Mouse (Mus musculus) neural tube, embryonic 13.5 days (tissue): Measurements from ENCODE around the gene Adpgk. TPM values are rescaled to one million over a fixed set of nuclear protein-coding genes. Genes with fewer than 3 reads are reported as not detected.
A peak's percentile ranks its signal among the peaks of the same experiment; 100 is the strongest.

ENCODE experiments used
- ATAC-seq: fragments of 200-750 bp; cut with Nextera tagmentation; 2 replicates; pipeline ENCODE4 v1.8.0; 2017; ENCODE audit warnings: low read depth, mild to moderate bottlenecking, moderate TSS enrichment, moderate library complexity
- H3K27ac ChIP-seq: fragments of 300-500 bp; sonication (generic); replicated peaks from 2 replicates; pipeline ENCODE4 v1.5.1; 2015; ENCODE audit warnings: moderate library complexity, mild to moderate bottlenecking, inconsistent platforms
- H3K27me3 ChIP-seq: fragments of 300-500 bp; sonication (generic); 2 replicates; pipeline ENCODE4 v1.6.1; 2015; ENCODE audit warnings: mild to moderate bottlenecking, inconsistent platforms
- H3K36me3 ChIP-seq: fragments of 300-500 bp; sonication (generic); 2 replicates; pipeline ENCODE4 v1.6.1; 2015; ENCODE audit warnings: mild to moderate bottlenecking, inconsistent platforms
- H3K4me1 ChIP-seq: fragments of 300-500 bp; sonication (generic); replicated peaks from 2 replicates; pipeline ENCODE4 v1.6.1; 2015; ENCODE audit warnings: inconsistent platforms
- H3K4me2 ChIP-seq: fragments of 300-500 bp; sonication (generic); 2 replicates; pipeline ENCODE4 v1.6.1; 2015; ENCODE audit warnings: inconsistent platforms, mild to moderate bottlenecking, moderate library complexity
- H3K4me3 ChIP-seq: fragments of 300-500 bp; sonication (generic); 2 replicates; pipeline ENCODE4 v1.5.1; 2015; ENCODE audit warnings: mild to moderate bottlenecking, inconsistent platforms
- H3K9ac ChIP-seq: fragments of 300-500 bp; sonication (generic); 2 replicates; pipeline ENCODE4 v1.6.1; 2015; ENCODE audit warnings: moderate library complexity, mild to moderate bottlenecking, inconsistent platforms
- H3K9me3 ChIP-seq: fragments of 300-500 bp; sonication (generic); 2 replicates; pipeline ENCODE4 v1.6.1; 2016; ENCODE audit warnings: inconsistent platforms
- WGBS: fragments of 180-500 bp; shearing (Covaris S2); methylation state at CpG from one replicate; pipeline ENCODE4 v1.1.7; 2015; 5-methylcytosine and 5-hydroxymethylcytosine counted together
- polyA plus RNA-seq: library from polyadenylated mRNA; unstranded; fragments of >200 nt; fragmentation: Nextera tagmentation; extraction: Ambion mirVana; gene quantifications from 2 replicates; pipeline ENCODE4 v1.2.1, GENCODE M21; 2015

Gene Adpgk
- polyA plus RNA-seq, 1 experiment from 2014 or later: 28.1 TPM

- ATAC-seq: no peak
- WGBS: 42% methylated on average over 3 of the region's 3 CpGs
- H3K9ac ChIP-seq: peak overlapping the region; percentile 81
- H3K4me1 ChIP-seq: peaks cover 36% of the 10 kb centered on the region
- H3K36me3 ChIP-seq: peaks cover 2% of the 10 kb centered on the region; the same call in 1 of the 2 replicates
- no peaks in the 10 kb centered on the region for H3K9me3 ChIP-seq
- peak overlapping the region; percentile 67 for H3K4me2 ChIP-seq
- H3K27ac ChIP-seq: no peak overlapping the region
- peak overlapping the region; percentile 61 for H3K4me3 ChIP-seq
- no peaks in the 10 kb centered on the region for H3K27me3 ChIP-seq
Observed at GRCm38 (mm10) chr9:59292493-59292875, 1.1 kb downstream of the Adpgk start.

GRCm38 (mm10) chr9:59296419-59296818 lies 5.1 kb downstream of the Adpgk start:
- H3K4me1 ChIP-seq: peaks cover 21% of the 10 kb centered on the region
- H3K4me3 ChIP-seq: no peak overlapping the region
- no peak overlapping the region for H3K4me2 ChIP-seq
- no peaks in the 10 kb centered on the region for H3K27me3 ChIP-seq
- WGBS: 93% methylated on average over 2 of the region's 2 CpGs
- no peak overlapping the region for H3K9ac ChIP-seq
- H3K36me3 ChIP-seq: peaks cover 34% of the 10 kb centered on the region
- no peaks in the 10 kb centered on the region for H3K9me3 ChIP-seq
- no peak for ATAC-seq
- no peak overlapping the region for H3K27ac ChIP-seq

- no peaks in the 10 kb centered on the region for H3K27me3 ChIP-seq
- no peak overlapping the region for H3K27ac ChIP-seq
- no peak overlapping the region for H3K4me3 ChIP-seq
- H3K4me1 ChIP-seq: no peaks in the 10 kb centered on the region
- no peak overlapping the region for H3K4me2 ChIP-seq
- ATAC-seq: no peak
- H3K9me3 ChIP-seq: no peaks in the 10 kb centered on the region
- peaks cover 67% of the 10 kb centered on the region for H3K36me3 ChIP-seq
- WGBS: 82% methylated on average over 2 of the region's 2 CpGs
- no peak overlapping the region for H3K9ac ChIP-seq
Observed at GRCm38 (mm10) chr9:59307890-59308289, 16.5 kb downstream of the Adpgk start.

GRCm38 (mm10) chr9:59310582-59311283 lies 19.4 kb downstream of the Adpgk start:
- H3K9me3 ChIP-seq: no peaks in the 10 kb centered on the region
- peaks cover 79% of the 10 kb centered on the region for H3K36me3 ChIP-seq
- 92% methylated on average over 8 of the region's 8 CpGs for WGBS
- no peak overlapping the region for H3K9ac ChIP-seq
- no peak overlapping the region for H3K27ac ChIP-seq
- no peak overlapping the region for H3K4me2 ChIP-seq
- no peak for ATAC-seq
- H3K4me1 ChIP-seq: no peaks in the 10 kb centered on the region
- H3K27me3 ChIP-seq: no peaks in the 10 kb centered on the region
- H3K4me3 ChIP-seq: no peak overlapping the region

- WGBS: 83% methylated on average over 3 of the region's 3 CpGs
- Histone ChIP-seq H3K4me2 (no peak overlapping the region), H3K27me3 (no peaks in the 10 kb centered on the region), H3K27ac (no peak overlapping the region), H3K9ac (no peak overlapping the region), H3K9me3 (no peaks in the 10 kb centered on the region), H3K36me3 (peaks cover 78% of the 10 kb centered on the region), H3K4me1 (no peaks in the 10 kb centered on the region), H3K4me3 (no peak overlapping the region)
- ATAC-seq: no peak
Observed at GRCm38 (mm10) chr9:59311284-59311670, 19.9 kb downstream of the Adpgk start.

- Histone ChIP-seq H3K27me3 (no peaks in the 10 kb centered on the region), H3K4me3 (no peak overlapping the region), H3K4me2 (no peak overlapping the region), H3K4me1 (no peaks in the 10 kb centered on the region), H3K9ac (no peak overlapping the region), H3K36me3 (peaks cover 58% of the 10 kb centered on the region), H3K27ac (no peak overlapping the region), H3K9me3 (no peaks in the 10 kb centered on the region)
- 94% methylated on average over 3 of the region's 3 CpGs for whole genome bisulfite sequencing
- ATAC-seq: no peak
Observed at GRCm38 (mm10) chr9:59316206-59316605, 24.8 kb downstream of the Adpgk start.

GRCm38 (mm10) chr9:59324351-59324750 lies 33.0 kb downstream of the Adpgk start:
- Histone ChIP-seq H3K36me3 (peaks cover 81% of the 10 kb centered on the region), H3K4me3 (no peak overlapping the region), H3K9me3 (no peaks in the 10 kb centered on the region), H3K27ac (no peak overlapping the region), H3K4me2 (no peak overlapping the region), H3K27me3 (no peaks in the 10 kb centered on the region), H3K4me1 (no peaks in the 10 kb centered on the region), H3K9ac (no peak overlapping the region)
- no peak for ATAC-seq

- no peak overlapping the region for H3K4me2 ChIP-seq
- H3K4me3 ChIP-seq: no peak overlapping the region
- no peaks in the 10 kb centered on the region for H3K27me3 ChIP-seq
- no peak overlapping the region for H3K9ac ChIP-seq
- peaks cover 94% of the 10 kb centered on the region for H3K36me3 ChIP-seq
- no peak overlapping the region for H3K27ac ChIP-seq
- 98% methylated on average over 5 of the region's 5 CpGs for WGBS
- ATAC-seq: no peak
- no peaks in the 10 kb centered on the region for H3K4me1 ChIP-seq
- H3K9me3 ChIP-seq: no peaks in the 10 kb centered on the region
Observed at GRCm38 (mm10) chr9:59330055-59330454, 38.7 kb downstream of the Adpgk start.

- ATAC-seq: no peak
- Histone ChIP-seq H3K36me3 (peaks cover 78% of the 10 kb centered on the region), H3K9ac (no peak overlapping the region), H3K27ac (no peak overlapping the region), H3K4me3 (no peak overlapping the region), H3K4me2 (no peak overlapping the region), H3K4me1 (no peaks in the 10 kb centered on the region), H3K9me3 (0 out of 2 replicates have a peak, but pooled peaks cover under 1% of the 10 kb centered on the region), H3K27me3 (no peaks in the 10 kb centered on the region)
- WGBS: 92% methylated on average over 3 of the region's 3 CpGs
Observed at GRCm38 (mm10) chr9:59336539-59336938, 45.2 kb downstream of the Adpgk start.

GRCm38 (mm10) chr9:59337889-59338288 lies 46.5 kb downstream of the Adpgk start:
- 95% methylated on average over 5 of the region's 5 CpGs for WGBS
- no peak for ATAC-seq

GRCm38 (mm10) chr9:59338411-59338810 lies 47.1 kb downstream of the Adpgk start:
- Histone ChIP-seq H3K27ac (no peak overlapping the region), H3K4me1 (no peaks in the 10 kb centered on the region), H3K9ac (no peak overlapping the region), H3K4me2 (no peak overlapping the region), H3K36me3 (peaks cover 78% of the 10 kb centered on the region), H3K4me3 (no peak overlapping the region), H3K9me3 (0 out of 2 replicates have a peak, but pooled peaks cover 4% of the 10 kb centered on the region), H3K27me3 (no peaks in the 10 kb centered on the region)
- 87% methylated on average over 5 of the region's 5 CpGs for WGBS
- ATAC-seq: no peak

More at GRCm38 (mm10) chr9:59337889-59338288, 46.5 kb downstream of the Adpgk start:
- H3K27ac ChIP-seq: no peak overlapping the region
- no peaks in the 10 kb centered on the region for H3K27me3 ChIP-seq
- H3K4me2 ChIP-seq: no peak overlapping the region
- 0 out of 2 replicates have a peak, but pooled peaks cover 4% of the 10 kb centered on the region for H3K9me3 ChIP-seq
- H3K36me3 ChIP-seq: peaks cover 78% of the 10 kb centered on the region
- H3K9ac ChIP-seq: no peak overlapping the region
- H3K4me1 ChIP-seq: no peaks in the 10 kb centered on the region
- no peak overlapping the region for H3K4me3 ChIP-seq

GRCm38 (mm10) chr9:59339107-59339506 lies 47.7 kb downstream of the Adpgk start:
- no peak overlapping the region for H3K4me2 ChIP-seq
- H3K9ac ChIP-seq: no peak overlapping the region
- H3K9me3 ChIP-seq: 0 out of 2 replicates have a peak, but pooled peaks cover 4% of the 10 kb centered on the region
- ATAC-seq: no peak
- no peak overlapping the region for H3K4me3 ChIP-seq
- WGBS: 92% methylated on average over 5 of the region's 5 CpGs
- no peaks in the 10 kb centered on the region for H3K27me3 ChIP-seq
- H3K4me1 ChIP-seq: no peaks in the 10 kb centered on the region
- H3K36me3 ChIP-seq: peaks cover 77% of the 10 kb centered on the region
- H3K27ac ChIP-seq: no peak overlapping the region

GRCm38 (mm10) chr9:59340002-59340401 lies 48.6 kb downstream of the Adpgk start:
- Histone ChIP-seq H3K27ac (no peak overlapping the region), H3K9me3 (0 out of 2 replicates have a peak, but pooled peaks cover 4% of the 10 kb centered on the region), H3K4me3 (no peak overlapping the region), H3K27me3 (no peaks in the 10 kb centered on the region), H3K4me1 (no peaks in the 10 kb centered on the region), H3K9ac (no peak overlapping the region), H3K36me3 (peaks cover 70% of the 10 kb centered on the region), H3K4me2 (no peak overlapping the region)
- no peak for ATAC-seq
- 92% methylated on average over 9 of the region's 9 CpGs for WGBS
